Mouse (Mus musculus): ENCODE data around the gene Ddx23. TPM values are rescaled to one million over a fixed set of nuclear protein-coding genes. Genes with fewer than 3 reads are reported as not detected.

Gene Ddx23
- total RNA-seq (2014; fragmentation: Nextera tagmentation) (61.4 and 66.6 TPM in 2 replicates), total RNA-seq (2017) (101 and 154 TPM in 2 replicates), polyA plus RNA-seq (2012) (100 and 112 TPM in 2 replicates)

GRCm38 (mm10) chr15:98662567-98663545 is at the start of gene Ddx23:
Gene Ddx23 (minus strand): TSS chr15:98662894.
- Histone ChIP-seq H3K27me3 (ENCODE audit: insufficient read depth, low read length) (no peaks in the 10 kb centered on the region), H3K36me3 (replicated peaks) (peaks cover 32% of the 10 kb centered on the region), H3K9me3 (replicated peaks) (no peaks in the 10 kb centered on the region), H3K4me1 (ENCODE audit: insufficient read depth, low read depth, low read length) (peaks cover 28% of the 10 kb centered on the region), H3K4me3 (ENCODE audit: low read depth, low read length) (peak within 1 kb of the TSS; percentile 79)
- peak; percentile 91 for ATAC-seq (ENCODE audit: extremely low read depth, insufficient number of reproducible peaks, low FRiP score, poor library complexity, severe bottlenecking)
- TF ChIP-seq TAL1 (conservative IDR thresholded peaks at IDR 0.05; ENCODE audit: low read depth, low read length): no peak
- DNase-seq (ENCODE audit: low spot score): peak; percentile 81

GRCm38 (mm10) chr15:98710442-98710841 is 47.7 kb upstream of the Ddx23 start:
- no peak for TF ChIP-seq GATA2 (IDR thresholded peaks at IDR 0.05; ENCODE audit: borderline replicate concordance, low read depth, low read length)
- TF ChIP-seq CTCF (IDR thresholded peaks at IDR 0.05; ENCODE audit: low read depth, low read length): peak; percentile 70
- Histone ChIP-seq H3K4me1 (ENCODE audit: insufficient read depth, low read depth, low read length) (peaks cover 23% of the 10 kb centered on the region), H3K4me3 (ENCODE audit: low read depth, low read length) (no peak overlapping the region), H3K27me3 (ENCODE audit: insufficient read depth, low read length) (peaks cover 41% of the 10 kb centered on the region), H3K36me3 (replicated peaks) (no peaks in the 10 kb centered on the region), H3K9me3 (replicated peaks) (no peaks in the 10 kb centered on the region)
- ATAC-seq (ENCODE audit: extremely low read depth, insufficient number of reproducible peaks, low FRiP score, poor library complexity, severe bottlenecking) (no peak), DNase-seq (ENCODE audit: low spot score) (no peak)

DNA sequence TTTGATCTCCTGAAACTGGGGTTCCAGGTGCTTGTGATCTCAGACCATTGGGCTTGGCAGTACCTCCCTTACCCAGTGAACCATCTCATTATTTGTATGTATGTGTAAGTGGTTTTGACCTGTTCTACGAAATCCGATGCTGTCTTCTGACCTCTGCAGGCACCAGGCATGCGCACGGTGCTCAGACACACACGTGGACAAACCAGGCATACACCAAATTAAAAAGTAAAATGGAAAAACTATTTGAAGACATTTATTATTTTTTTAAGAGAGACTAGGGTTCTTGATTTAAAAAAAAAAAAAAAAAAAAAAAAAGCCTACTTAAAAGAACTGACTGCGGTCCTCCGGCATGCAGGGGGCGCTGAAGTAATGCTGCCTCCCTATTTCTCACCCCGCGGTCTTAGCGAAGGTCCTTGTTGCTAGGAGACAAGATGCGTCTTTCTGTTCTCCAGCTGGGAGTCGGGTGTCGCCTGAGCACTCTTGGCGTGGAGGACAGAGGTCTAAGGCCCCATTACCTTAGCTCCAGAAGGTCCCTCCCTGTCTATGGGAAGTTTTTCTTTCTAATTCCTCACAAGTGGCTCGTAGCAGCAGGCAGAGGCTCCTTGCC is 45.2 kb upstream of the Ddx23 start, which contains the start of gene Ccdc65:
Gene Ccdc65 (plus strand): TSS at position 442 of the 607 bp plus-strand sequence.
- H3K4me1 ChIP-seq (ENCODE audit: insufficient read depth, low read depth, low read length): peaks cover 15% of the 10 kb centered on the region
- no peaks in the 10 kb centered on the region for H3K9me3 ChIP-seq (replicated peaks)
- no peaks in the 10 kb centered on the region for H3K36me3 ChIP-seq (replicated peaks)
- H3K27me3 ChIP-seq (ENCODE audit: insufficient read depth, low read length): peaks cover 48% of the 10 kb centered on the region
- peak; percentile 49 for ATAC-seq (ENCODE audit: extremely low read depth, insufficient number of reproducible peaks, low FRiP score, poor library complexity, severe bottlenecking)
- DNase-seq (ENCODE audit: low spot score): peak; percentile 47
- H3K4me3 ChIP-seq (ENCODE audit: low read depth, low read length): peak within 1 kb of the TSS; percentile 65
- TF ChIP-seq GATA1 (IDR thresholded peaks at IDR 0.05; ENCODE audit: borderline replicate concordance, low read length) (no peak), GATA2 (IDR thresholded peaks at IDR 0.05; ENCODE audit: borderline replicate concordance, low read depth, low read length) (no peak), POLR2AphosphoS5 (IDR thresholded peaks at IDR 0.05; ENCODE audit: insufficient replicate concordance, low read depth, low read length) (no peak), CTCF (IDR thresholded peaks at IDR 0.05; ENCODE audit: low read depth, low read length) (no peak), TAL1 (conservative IDR thresholded peaks at IDR 0.05; ENCODE audit: low read depth, low read length) (no peak)

- no peak for ATAC-seq (ENCODE audit: extremely low read depth, insufficient number of reproducible peaks, low FRiP score, poor library complexity, severe bottlenecking)
- H3K4me3 ChIP-seq (ENCODE audit: low read depth, low read length): no peak overlapping the region
- no peak for DNase-seq (ENCODE audit: low spot score)
- no peak for TF ChIP-seq GATA1 (IDR thresholded peaks at IDR 0.05; ENCODE audit: borderline replicate concordance, low read length)
- no peak for TF ChIP-seq CTCF (IDR thresholded peaks at IDR 0.05; ENCODE audit: low read depth, low read length)
- no peak for TF ChIP-seq TAL1 (conservative IDR thresholded peaks at IDR 0.05; ENCODE audit: low read depth, low read length)
- TF ChIP-seq POLR2AphosphoS5 (IDR thresholded peaks at IDR 0.05; ENCODE audit: insufficient replicate concordance, low read depth, low read length): no peak
- no peak for TF ChIP-seq GATA2 (IDR thresholded peaks at IDR 0.05; ENCODE audit: borderline replicate concordance, low read depth, low read length)
- peaks cover 73% of the 10 kb centered on the region for H3K27me3 ChIP-seq (ENCODE audit: insufficient read depth, low read length)
- no peaks in the 10 kb centered on the region for H3K9me3 ChIP-seq (replicated peaks)
- no peaks in the 10 kb centered on the region for H3K36me3 ChIP-seq (replicated peaks)
- H3K4me1 ChIP-seq (ENCODE audit: insufficient read depth, low read depth, low read length): peaks cover 20% of the 10 kb centered on the region
Measured at GRCm38 (mm10) chr15:98704312-98704711, 41.6 kb upstream of the Ddx23 start.

GRCm38 (mm10) chr15:98699190-98700105 is 36.8 kb upstream of the Ddx23 start:
- peak; percentile 68 for DNase-seq (ENCODE audit: low spot score)
- Histone ChIP-seq H3K9me3 (replicated peaks) (no peaks in the 10 kb centered on the region), H3K4me3 (ENCODE audit: low read depth, low read length) (peak overlapping the region; percentile 56; the same call in 1 of the 2 replicates), H3K27me3 (ENCODE audit: insufficient read depth, low read length) (peaks cover 55% of the 10 kb centered on the region), H3K36me3 (replicated peaks) (no peaks in the 10 kb centered on the region), H3K4me1 (ENCODE audit: insufficient read depth, low read depth, low read length) (peaks cover 17% of the 10 kb centered on the region)
- ATAC-seq (ENCODE audit: extremely low read depth, insufficient number of reproducible peaks, low FRiP score, poor library complexity, severe bottlenecking): no peak
- TF ChIP-seq POLR2AphosphoS5 (IDR thresholded peaks at IDR 0.05; ENCODE audit: insufficient replicate concordance, low read depth, low read length) (no peak), GATA1 (IDR thresholded peaks at IDR 0.05; ENCODE audit: borderline replicate concordance, low read length) (no peak), TAL1 (conservative IDR thresholded peaks at IDR 0.05; ENCODE audit: low read depth, low read length) (no peak), GATA2 (IDR thresholded peaks at IDR 0.05; ENCODE audit: borderline replicate concordance, low read depth, low read length) (no peak), CTCF (IDR thresholded peaks at IDR 0.05; ENCODE audit: low read depth, low read length) (peak; percentile 52; the same call in 1 of the 2 replicates)

Measured in G1E (cell line).